Mouse (Mus musculus) spleen, adult 2 months (tissue): ENCODE data around the gene Tars2.

ENCODE experiments used
- CTCF ChIP-seq: fragments of 200-500 bp; IDR thresholded peaks from 2 replicates; pipeline ENCODE4 v1.5.1; 2011; ENCODE audit warnings: mild to moderate bottlenecking, inconsistent platforms; ENCODE audit not compliant: insufficient read depth, insufficient read length, insufficient replicate concordance; ENCODE audit errors: extremely low read depth
- POLR2A ChIP-seq: fragments of 200-500 bp; IDR thresholded peaks from 2 replicates; pipeline ENCODE4 v1.6.1; 2011; ENCODE audit warnings: low read depth, low read length, inconsistent platforms

DNA sequence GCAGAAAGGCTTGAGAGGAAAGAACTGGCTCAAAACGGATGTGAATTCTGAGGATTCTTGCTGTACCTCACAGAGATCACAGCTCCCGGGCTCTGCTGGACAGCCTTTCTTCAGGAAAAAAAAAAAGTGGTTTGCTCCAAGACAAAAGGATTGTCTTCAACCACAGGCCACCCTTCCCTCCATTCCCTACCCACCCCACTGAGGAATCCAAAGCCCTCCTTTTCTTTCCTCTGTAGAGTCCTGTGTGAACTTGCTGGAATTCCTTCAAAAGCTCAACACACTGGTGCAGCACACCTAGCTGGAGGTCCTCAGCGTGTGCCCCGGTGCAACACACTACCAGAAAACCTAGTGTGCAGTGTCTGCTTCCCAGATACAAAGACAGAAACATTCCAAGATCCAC lies 1.8 kb upstream of the Tars2 start:
- TF ChIP-seq CTCF (no peak), POLR2A (no peak)
